Mouse (Mus musculus) layer of hippocampus, adult 6 months (tissue): ENCODE data around the gene Pglyrp4. TPM values are rescaled to one million over a fixed set of nuclear protein-coding genes. Genes with fewer than 3 reads are reported as not detected.

Source experiments
- long read RNA-seq, 2 experiments: library from polyadenylated mRNA; unstranded; transcript quantifications; one replicate each; pipeline ENCODE4 v2.0.0; 2019 to 2020
- polyA plus RNA-seq: library from polyadenylated mRNA; unstranded; fragments of <200 nt; fragmentation: Nextera tagmentation; gene quantifications from 2 replicates; pipeline ENCODE4 v1.2.3, GENCODE M21; 2021

Gene Pglyrp4
- not detected in 2 replicates for polyA plus RNA-seq
- long read RNA-seq, experiment 1 = 0 reads
- long read RNA-seq, experiment 2 = 0 reads

DNA sequence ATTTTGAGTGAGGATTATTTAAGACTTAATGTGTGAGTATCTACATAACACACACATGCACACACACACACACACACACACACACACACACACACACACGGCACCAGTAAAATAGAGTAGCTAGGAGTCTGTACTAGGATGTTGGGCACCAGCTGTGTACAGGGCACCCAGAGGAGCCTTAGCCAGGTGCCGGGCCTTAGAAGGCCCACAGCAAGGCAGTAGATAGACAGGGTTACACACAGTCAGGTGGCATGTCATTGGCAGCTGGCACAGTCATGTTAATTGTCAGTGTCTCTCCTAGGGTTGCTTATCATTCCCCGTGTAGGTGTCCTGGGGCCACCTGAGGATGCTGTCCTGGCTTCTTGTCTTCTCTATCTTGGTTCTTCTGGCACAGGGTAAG is at the start of gene Pglyrp4:
Gene Pglyrp4 (plus strand): TSS at position 301 of the 400 bp plus-strand sequence.

DNA sequence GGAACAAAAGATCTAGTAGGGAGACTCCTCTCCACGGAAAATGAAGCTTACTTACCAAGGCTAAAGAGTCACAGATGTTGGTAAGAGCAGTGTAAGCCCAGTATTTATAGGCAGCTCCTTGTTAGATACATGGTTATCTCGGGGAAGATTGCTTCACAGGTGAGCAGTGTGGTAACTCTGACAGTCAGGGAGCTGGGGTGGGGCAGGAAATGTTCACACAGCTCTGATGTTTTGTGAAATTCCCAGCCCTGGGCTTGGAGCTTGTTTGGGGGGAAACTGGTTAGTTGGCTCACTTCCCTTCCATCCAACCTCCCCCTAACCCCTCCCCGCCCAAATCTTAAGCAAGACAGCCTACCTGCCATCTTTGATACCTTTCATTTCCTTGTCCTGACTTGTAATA is 31.1 kb upstream of the Pglyrp4 start, which contains the start of gene S100a9:
Gene S100a9 (minus strand): TSS at position 109 of the 400 bp plus-strand sequence.

DNA sequence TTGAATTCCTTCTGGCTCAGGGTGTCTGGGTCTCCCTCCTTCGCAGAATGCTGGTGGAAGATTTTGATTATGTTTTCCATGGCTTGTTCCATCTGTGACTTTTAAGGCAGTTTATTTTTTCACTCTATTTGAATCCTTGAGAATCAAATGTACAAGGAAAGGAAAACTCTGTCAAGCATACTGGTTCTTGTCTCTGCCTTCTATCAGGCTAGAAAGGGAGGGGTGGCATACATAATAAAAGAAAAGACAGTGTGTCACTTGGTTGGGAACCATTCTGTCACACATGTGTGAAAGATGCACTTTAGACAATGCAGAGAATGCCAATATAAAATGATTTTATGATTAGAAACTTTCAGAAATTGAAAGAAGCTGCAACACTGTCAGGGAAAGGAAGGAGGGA is 51.1 kb downstream of the Pglyrp4 start, which contains the start of gene Gm5849:
Gene Gm5849 (minus strand): TSS at position 101 of the 400 bp plus-strand sequence.

Other genes starting within 250 kb of the Pglyrp4 start
- 91.8 and 96.6 TPM in 2 replicates for gene Snapin, start 235.9 kb upstream of the Pglyrp4 start, polyA plus RNA-seq
- gene Chtop, start 217.4 kb upstream of the Pglyrp4 start, polyA plus RNA-seq = 86.8 and 92.3 TPM in 2 replicates
- gene S100a1, start 212.5 kb upstream of the Pglyrp4 start, polyA plus RNA-seq = 287 and 351 TPM in 2 replicates
- gene S100a13, start 212.5 kb upstream of the Pglyrp4 start, polyA plus RNA-seq = 174 and 206 TPM in 2 replicates
- 0.15 TPM in 1 of 2 replicates, not detected in the other for gene S100a14, start 200.1 kb upstream of the Pglyrp4 start, polyA plus RNA-seq
- 198 and 207 TPM in 2 replicates for gene S100a16, start 189.7 kb upstream of the Pglyrp4 start, polyA plus RNA-seq
- 0.58 and 1.2 TPM in 2 replicates for gene S100a3, start 166.3 kb upstream of the Pglyrp4 start, polyA plus RNA-seq
- gene S100a2, start 136.7 kb upstream of the Pglyrp4 start, polyA plus RNA-seq = not detected in 2 replicates
- not detected in 2 replicates for gene Gm42674, start 125.0 kb upstream of the Pglyrp4 start, polyA plus RNA-seq
- 5.3 and 5.8 TPM in 2 replicates for gene S100a4, start 123.1 kb upstream of the Pglyrp4 start, polyA plus RNA-seq
- not detected in 2 replicates for gene S100a5, start 118.4 kb upstream of the Pglyrp4 start, polyA plus RNA-seq
- gene S100a6, start 114.0 kb upstream of the Pglyrp4 start, polyA plus RNA-seq = 46.6 and 59.7 TPM in 2 replicates
- gene S100a7a, start 72.9 kb upstream of the Pglyrp4 start, polyA plus RNA-seq = 0.10 TPM in 1 of 2 replicates, not detected in the other
- gene S100a8, start 57.9 kb upstream of the Pglyrp4 start, polyA plus RNA-seq = 0.62 and 0.70 TPM in 2 replicates
- not detected in 2 replicates for gene S100a9, start 31.2 kb upstream of the Pglyrp4 start, polyA plus RNA-seq
- not detected in 2 replicates for gene Gm5849, start 51.0 kb downstream of the Pglyrp4 start, polyA plus RNA-seq